Mouse (Mus musculus) urinary bladder, postnatal 25 days (tissue): ENCODE measurements around the gene Gm31571.
"Not testable (repeated sequence)": the region's sequence is repeated elsewhere in the genome, so short reads cannot be mapped to it uniquely, and the experiment has no call there.

Experiments
- DNase-seq: peaks from one replicate; pipeline ENCODE4 v3.0.0; 2022; ENCODE audit warnings: low spot score

The Gm31571 gene

DNA sequence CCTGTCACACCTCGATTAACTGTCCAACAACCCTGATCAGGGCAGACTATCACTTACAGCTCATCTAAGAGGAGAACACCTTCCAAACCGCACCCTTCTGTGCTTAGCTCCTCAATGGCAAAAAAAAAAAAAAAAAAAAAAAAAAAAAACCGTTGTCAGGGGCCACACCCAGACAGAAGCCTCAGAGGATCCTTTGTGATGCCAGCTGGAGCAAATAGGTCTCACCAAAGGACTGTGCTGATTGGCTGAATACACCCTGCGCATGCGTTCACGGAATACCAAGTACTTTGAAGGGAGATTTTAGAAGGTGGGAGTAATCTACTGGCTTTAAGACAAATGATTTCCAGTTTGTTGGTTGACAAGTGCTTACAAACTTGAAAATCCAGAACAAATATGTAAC, at the start of gene Gm31571:
TSS of gene Gm31571 (minus strand) at position 101 of the 400 bp plus-strand sequence.
- not testable (repeated sequence) for DNase-seq
